Mouse (Mus musculus) testis, adult 2 months (tissue): ENCODE measurements around the gene Tmem8b. TPM values are rescaled to one million over a fixed set of nuclear protein-coding genes. Genes with fewer than 3 reads are reported as not detected.

Experiments used
- H3K27ac ChIP-seq: fragments of 200-500 bp; 2 replicates; pipeline ENCODE4 v1.5.1; 2012; ENCODE audit warnings: low read depth, low read length; ENCODE audit not compliant: control insufficient read depth, insufficient read depth
- H3K27me3 ChIP-seq: fragments of 200-500 bp; 2 replicates; pipeline ENCODE4 v1.6.1; 2012; ENCODE audit warnings: mild to moderate bottlenecking, low read length, moderate library complexity; ENCODE audit not compliant: control insufficient read depth, insufficient read depth
- H3K36me3 ChIP-seq: fragments of 200-500 bp; 2 replicates; pipeline ENCODE4 v1.6.1; 2012; ENCODE audit warnings: mild to moderate bottlenecking, low read length; ENCODE audit not compliant: control insufficient read depth, insufficient read depth
- H3K4me1 ChIP-seq: fragments of 200-500 bp; 2 replicates; pipeline ENCODE4 v1.6.1; 2012; ENCODE audit warnings: low read length; ENCODE audit not compliant: control insufficient read depth, insufficient read depth
- H3K4me3 ChIP-seq: fragments of 200-500 bp; 2 replicates; pipeline ENCODE4 v1.5.1; 2012; ENCODE audit warnings: low read depth, mild to moderate bottlenecking, low read length, moderate library complexity, mixed read lengths; ENCODE audit not compliant: control insufficient read depth
- CTCF ChIP-seq: fragments of 200-500 bp; IDR thresholded peaks from 2 replicates; pipeline ENCODE4 v1.5.1; 2012; ENCODE audit warnings: low read depth, mild to moderate bottlenecking, inconsistent platforms, low read length, moderate library complexity; ENCODE audit not compliant: control insufficient read depth, insufficient read depth, insufficient replicate concordance
- POLR2A ChIP-seq: fragments of 200-500 bp; IDR thresholded peaks from 2 replicates; pipeline ENCODE4 v1.6.1; 2012; ENCODE audit warnings: low read depth, mild to moderate bottlenecking, inconsistent platforms, low read length, moderate library complexity; ENCODE audit not compliant: control insufficient read depth
- polyA plus RNA-seq: library from polyadenylated mRNA; depleted of rRNA; stranded (reverse); fragments of >200 nt; gene quantifications from 2 replicates; pipeline ENCODE4 v1.2.3, GENCODE M21; 2012

Tmem8b gene
- polyA plus RNA-seq, 1 experiment = 59.7 TPM

- Histone ChIP-seq H3K36me3 (no peaks in the 10 kb centered on the region), H3K27ac (no peak within 1 kb of the TSS), H3K4me3 (no peak within 1 kb of the TSS), H3K4me1 (no peaks in the 10 kb centered on the region), H3K27me3 (no peaks in the 10 kb centered on the region)
- TF ChIP-seq CTCF = no peak
- TF ChIP-seq POLR2A = no peak
Observed at GRCm38 (mm10) chr4:43700707-43701106, 31.9 kb downstream of the Tmem8b start, which contains the start of gene Olfr70. Olfr70 (minus strand) TSS chr4:43700807.

GRCm38 (mm10) chr4:43703439-43703838, 34.7 kb downstream of the Tmem8b start:
- Histone ChIP-seq H3K27ac (no peak overlapping the region), H3K27me3 (no peaks in the 10 kb centered on the region), H3K4me3 (no peak overlapping the region), H3K4me1 (no peaks in the 10 kb centered on the region), H3K36me3 (no peaks in the 10 kb centered on the region)
- TF ChIP-seq CTCF (peak; percentile 86; the same call in 1 of the 2 replicates), POLR2A (no peak)

DNA sequence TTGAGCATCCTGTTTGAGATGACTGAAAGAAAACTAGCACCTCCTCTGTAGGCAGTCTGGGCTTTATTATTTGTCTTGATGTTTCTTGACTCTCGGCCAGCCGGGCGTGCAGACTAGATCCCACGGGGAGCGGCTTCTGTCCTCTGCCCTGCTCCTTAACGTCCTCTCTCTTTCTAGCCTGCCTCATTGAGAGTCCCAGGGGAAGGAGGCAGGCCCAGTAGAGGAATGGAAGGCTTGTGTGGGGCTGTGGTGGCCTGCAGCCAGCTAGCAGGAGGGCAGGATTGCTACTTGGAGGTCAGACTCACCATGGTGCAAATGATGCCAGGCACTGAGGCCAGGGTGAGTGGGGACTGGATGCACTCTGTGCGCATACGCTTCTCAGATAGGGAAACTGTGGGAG, 35.1 kb downstream of the Tmem8b start:
- Histone ChIP-seq H3K4me1 (no peaks in the 10 kb centered on the region), H3K27me3 (no peaks in the 10 kb centered on the region), H3K36me3 (no peaks in the 10 kb centered on the region), H3K4me3 (no peak overlapping the region), H3K27ac (no peak overlapping the region)
- TF ChIP-seq POLR2A = no peak
- no peak for TF ChIP-seq CTCF

- no peak for TF ChIP-seq CTCF
- TF ChIP-seq POLR2A = no peak
- Histone ChIP-seq H3K27ac (no peak overlapping the region), H3K4me3 (no peak overlapping the region), H3K27me3 (no peaks in the 10 kb centered on the region), H3K4me1 (no peaks in the 10 kb centered on the region), H3K36me3 (no peaks in the 10 kb centered on the region)
Observed at GRCm38 (mm10) chr4:43705991-43706390, 37.2 kb downstream of the Tmem8b start.

GRCm38 (mm10) chr4:43709869-43710268, 41.1 kb downstream of the Tmem8b start, which contains the start of gene Olfr71:
Olfr71 (minus strand) TSS chr4:43710255.
- no peaks in the 10 kb centered on the region for H3K27me3 ChIP-seq
- H3K27ac ChIP-seq = no peak within 1 kb of the TSS
- H3K4me1 ChIP-seq = no peaks in the 10 kb centered on the region
- no peak for TF ChIP-seq POLR2A
- TF ChIP-seq CTCF = no peak
- H3K4me3 ChIP-seq = no peak within 1 kb of the TSS
- H3K36me3 ChIP-seq = no peaks in the 10 kb centered on the region

DNA sequence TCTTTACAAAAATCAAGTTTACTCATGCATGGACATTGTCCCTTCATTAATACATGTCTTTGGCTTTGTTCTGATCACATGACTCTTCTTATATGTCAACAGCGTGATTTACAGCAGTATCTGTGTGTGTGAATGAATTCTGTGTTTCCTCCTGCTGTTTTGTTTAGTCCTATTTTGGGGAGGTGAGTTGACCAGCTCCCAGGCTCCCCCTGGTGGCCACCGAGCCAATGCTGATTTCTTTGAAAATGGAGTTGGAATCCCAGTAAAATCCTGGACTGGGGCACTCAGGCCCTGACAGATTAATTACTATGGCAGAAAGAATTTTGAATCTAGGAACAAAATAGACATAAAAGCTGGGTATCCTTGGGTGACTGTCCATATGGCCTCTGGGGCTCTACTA, 43.0 kb downstream of the Tmem8b start:
- H3K36me3 ChIP-seq = no peaks in the 10 kb centered on the region
- no peak overlapping the region for H3K27ac ChIP-seq
- H3K27me3 ChIP-seq = no peaks in the 10 kb centered on the region
- no peaks in the 10 kb centered on the region for H3K4me1 ChIP-seq
- TF ChIP-seq CTCF (peak; percentile 74; the same call in 1 of the 2 replicates), POLR2A (no peak)
- H3K4me3 ChIP-seq = no peak overlapping the region

DNA sequence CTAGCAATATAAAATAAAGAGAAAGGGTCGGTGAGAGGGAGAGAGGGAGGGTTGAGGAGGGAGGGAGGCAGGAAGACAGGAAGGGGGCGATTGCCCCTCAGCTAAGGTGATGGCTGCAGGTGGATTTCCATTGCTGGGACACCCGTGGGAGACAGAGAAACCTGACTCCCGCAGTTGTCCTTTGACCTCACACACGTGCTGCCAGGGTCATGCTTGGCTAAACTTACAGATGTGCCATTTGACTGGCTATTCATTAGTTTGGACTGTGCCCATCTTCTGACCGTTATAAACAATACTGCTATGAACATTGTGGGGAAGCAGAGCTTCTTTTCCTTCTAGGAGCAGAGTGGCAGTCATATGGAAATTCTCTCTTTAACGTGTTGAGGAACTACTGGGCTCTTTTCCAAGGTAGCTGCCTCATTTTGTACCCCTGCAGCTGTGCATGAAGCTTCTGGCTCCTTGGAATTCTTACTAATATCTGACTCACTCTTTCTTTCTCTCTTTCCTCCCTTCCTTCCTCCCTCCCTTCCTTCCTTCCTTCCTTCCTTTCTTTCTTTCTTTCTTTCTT, 45.0 kb downstream of the Tmem8b start:
- H3K4me1 ChIP-seq = no peaks in the 10 kb centered on the region
- TF ChIP-seq CTCF = no peak
- no peak for TF ChIP-seq POLR2A
- no peaks in the 10 kb centered on the region for H3K27me3 ChIP-seq
- no peak overlapping the region for H3K4me3 ChIP-seq
- no peak overlapping the region for H3K27ac ChIP-seq
- H3K36me3 ChIP-seq = no peaks in the 10 kb centered on the region
